Mouse (Mus musculus): ENCODE measurements around the gene Cdc42ep2. TPM values are rescaled to one million over a fixed set of nuclear protein-coding genes. Genes with fewer than 3 reads are reported as not detected.

Gene Cdc42ep2
- polyA plus RNA-seq, 1 experiment = 2.5 TPM

DNA sequence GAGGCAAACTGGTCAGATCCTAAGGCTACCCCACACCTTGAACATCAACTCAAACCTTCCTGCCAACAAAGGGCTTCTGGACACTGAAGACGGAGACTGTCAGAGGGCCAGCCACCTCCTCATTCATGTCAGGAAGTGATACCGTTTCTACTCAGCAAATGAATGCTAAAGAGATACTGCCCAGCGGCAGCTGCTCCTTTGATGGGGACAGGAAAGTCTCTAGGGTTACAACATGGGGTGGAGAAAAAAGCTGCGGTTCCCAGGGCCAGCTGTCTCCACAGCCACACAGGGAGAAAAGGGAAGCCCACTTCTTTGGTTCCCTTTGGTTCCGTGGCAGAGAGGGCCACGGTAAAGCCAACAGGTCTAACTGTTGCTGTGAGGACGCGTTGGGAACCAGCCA lies 19.5 kb upstream of the Cdc42ep2 start:
- Histone ChIP-seq H3K27ac (ENCODE audit: insufficient read depth, low read depth, low read length) (no peak overlapping the region), H3K4me1 (ENCODE audit: control insufficient read depth, insufficient read depth, low read length) (peaks cover 32% of the 10 kb centered on the region), H3K4me3 (ENCODE audit: insufficient read depth, low read length) (no peak overlapping the region)
- TF ChIP-seq CTCF (IDR thresholded peaks at IDR 0.05; ENCODE audit: low read depth, low read length) (no peak), POLR2A (IDR thresholded peaks at IDR 0.05; ENCODE audit: borderline replicate concordance, low read depth, low read length) (no peak)

DNA sequence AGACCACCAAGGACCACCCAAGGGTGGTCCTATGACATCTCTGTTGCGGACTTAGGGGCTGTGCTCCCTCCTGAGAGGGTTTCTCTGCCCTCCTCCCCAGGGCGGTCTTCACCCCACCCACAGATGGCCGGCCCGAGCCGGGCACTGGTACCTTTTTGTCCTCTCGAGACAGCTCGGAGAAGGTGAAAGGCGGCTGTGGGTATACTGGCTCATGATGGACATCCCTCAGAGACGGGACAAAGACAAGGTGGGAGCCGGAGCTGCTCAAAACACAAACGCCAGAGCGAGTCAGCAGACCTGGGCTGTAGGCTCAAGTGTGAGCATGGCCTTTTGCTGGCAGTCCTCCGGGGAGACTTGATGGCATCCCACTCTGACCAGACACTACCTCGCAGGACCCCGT lies 18.8 kb upstream of the Cdc42ep2 start:
- Histone ChIP-seq H3K4me3 (ENCODE audit: insufficient read depth, low read length) (no peak overlapping the region), H3K4me1 (ENCODE audit: control insufficient read depth, insufficient read depth, low read length) (peaks cover 32% of the 10 kb centered on the region), H3K27ac (ENCODE audit: insufficient read depth, low read depth, low read length) (no peak overlapping the region)
- TF ChIP-seq CTCF (IDR thresholded peaks at IDR 0.05; ENCODE audit: low read depth, low read length) = no peak
- no peak for TF ChIP-seq POLR2A (IDR thresholded peaks at IDR 0.05; ENCODE audit: borderline replicate concordance, low read depth, low read length)

DNA sequence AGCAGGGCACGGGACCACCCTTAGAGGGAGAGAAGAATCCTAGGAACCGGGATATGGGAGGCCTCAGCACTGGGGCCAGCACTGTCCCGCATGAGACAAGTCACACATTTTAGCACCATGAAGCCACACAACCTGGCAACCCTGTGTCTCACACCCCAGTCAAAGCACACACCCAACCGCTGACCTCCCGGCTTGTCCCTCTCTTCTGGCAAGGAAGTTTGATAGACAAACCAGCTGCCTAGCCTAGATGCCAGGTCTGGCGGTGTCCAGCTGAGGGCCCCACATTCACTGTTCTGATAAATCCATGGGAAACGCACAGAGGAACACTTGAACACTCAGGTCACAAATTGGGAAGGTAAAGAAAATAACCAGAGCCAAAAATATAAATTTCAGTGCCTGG lies 18.0 kb upstream of the Cdc42ep2 start:
- H3K4me3 ChIP-seq (ENCODE audit: insufficient read depth, low read length) = no peak overlapping the region
- peaks cover 33% of the 10 kb centered on the region for H3K4me1 ChIP-seq (ENCODE audit: control insufficient read depth, insufficient read depth, low read length)
- no peak for TF ChIP-seq CTCF (IDR thresholded peaks at IDR 0.05; ENCODE audit: low read depth, low read length)
- no peak for TF ChIP-seq POLR2A (IDR thresholded peaks at IDR 0.05; ENCODE audit: borderline replicate concordance, low read depth, low read length)
- no peak overlapping the region for H3K27ac ChIP-seq (ENCODE audit: insufficient read depth, low read depth, low read length)

DNA sequence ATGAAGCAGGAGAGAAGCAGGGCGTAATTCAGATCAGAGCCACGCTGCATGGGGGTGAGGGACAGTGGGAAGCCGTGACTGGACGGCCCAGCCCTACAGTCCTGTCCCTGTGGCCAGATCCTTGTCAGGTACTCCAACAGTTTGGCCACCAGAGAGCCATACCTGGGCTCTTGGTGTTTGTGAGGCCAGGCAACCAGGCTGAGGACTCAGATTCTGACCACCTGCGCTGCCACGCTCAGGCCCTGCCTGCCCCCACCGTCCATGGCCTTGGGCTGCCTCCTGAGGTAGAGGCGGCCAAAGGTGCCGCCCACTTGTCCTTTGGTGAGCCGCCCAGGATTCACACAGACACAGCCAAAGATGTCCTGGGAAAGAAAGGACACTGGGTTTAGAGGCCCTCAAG lies 16.0 kb upstream of the Cdc42ep2 start:
- H3K27ac ChIP-seq (ENCODE audit: insufficient read depth, low read depth, low read length) = no peak overlapping the region
- TF ChIP-seq POLR2A (IDR thresholded peaks at IDR 0.05; ENCODE audit: borderline replicate concordance, low read depth, low read length) (no peak), CTCF (IDR thresholded peaks at IDR 0.05; ENCODE audit: low read depth, low read length) (no peak)
- H3K4me1 ChIP-seq (ENCODE audit: control insufficient read depth, insufficient read depth, low read length) = peaks cover 22% of the 10 kb centered on the region
- no peak overlapping the region for H3K4me3 ChIP-seq (ENCODE audit: insufficient read depth, low read length)

- Histone ChIP-seq H3K4me1 (ENCODE audit: control insufficient read depth, insufficient read depth, low read length) (peaks cover 19% of the 10 kb centered on the region), H3K27ac (ENCODE audit: insufficient read depth, low read depth, low read length) (no peak overlapping the region)
Observed at GRCm38 (mm10) chr19:5940173-5940572, 15.6 kb upstream of the Cdc42ep2 start.

GRCm38 (mm10) chr19:5939715-5940114 lies 15.1 kb upstream of the Cdc42ep2 start:
- Histone ChIP-seq H3K4me3 (ENCODE audit: insufficient read depth, low read length) (no peak overlapping the region), H3K27ac (ENCODE audit: insufficient read depth, low read depth, low read length) (no peak overlapping the region), H3K4me1 (ENCODE audit: control insufficient read depth, insufficient read depth, low read length) (peaks cover 15% of the 10 kb centered on the region)
- no peak for TF ChIP-seq POLR2A (IDR thresholded peaks at IDR 0.05; ENCODE audit: borderline replicate concordance, low read depth, low read length)
- TF ChIP-seq CTCF (IDR thresholded peaks at IDR 0.05; ENCODE audit: low read depth, low read length) = no peak

More at GRCm38 (mm10) chr19:5940173-5940572, 15.6 kb upstream of the Cdc42ep2 start:
- no peak overlapping the region for H3K4me3 ChIP-seq (ENCODE audit: insufficient read depth, low read length)
- TF ChIP-seq POLR2A (IDR thresholded peaks at IDR 0.05; ENCODE audit: borderline replicate concordance, low read depth, low read length) (no peak), CTCF (IDR thresholded peaks at IDR 0.05; ENCODE audit: low read depth, low read length) (no peak)

DNA sequence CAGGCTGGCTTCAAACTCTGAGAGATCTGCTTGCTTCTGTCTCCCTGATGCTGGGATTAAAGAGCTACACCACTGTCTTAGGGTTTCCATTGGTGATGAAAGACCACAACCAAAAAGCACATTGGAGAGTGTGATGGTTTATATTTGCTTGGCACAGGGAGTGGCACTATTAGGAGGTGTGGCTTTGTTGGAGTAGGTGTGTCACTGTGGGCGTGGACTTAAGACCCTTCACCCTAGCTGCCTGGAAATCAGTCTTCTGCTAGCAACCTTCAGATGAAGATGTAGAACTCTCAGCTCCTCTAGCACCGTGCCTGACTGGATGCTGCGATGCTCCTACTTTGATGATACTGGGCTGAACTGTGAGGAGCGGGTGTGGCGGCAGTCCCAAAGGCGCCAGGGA lies 13.9 kb upstream of the Cdc42ep2 start:
- no peak overlapping the region for H3K4me3 ChIP-seq (ENCODE audit: insufficient read depth, low read length)
- no peak overlapping the region for H3K27ac ChIP-seq (ENCODE audit: insufficient read depth, low read depth, low read length)
- TF ChIP-seq CTCF (IDR thresholded peaks at IDR 0.05; ENCODE audit: low read depth, low read length) = no peak
- TF ChIP-seq POLR2A (IDR thresholded peaks at IDR 0.05; ENCODE audit: borderline replicate concordance, low read depth, low read length) = no peak
- peaks cover 5% of the 10 kb centered on the region; the same call in 1 of the 2 replicates for H3K4me1 ChIP-seq (ENCODE audit: control insufficient read depth, insufficient read depth, low read length)

- no peak overlapping the region for H3K27ac ChIP-seq (ENCODE audit: insufficient read depth, low read depth, low read length)
- H3K4me1 ChIP-seq (ENCODE audit: control insufficient read depth, insufficient read depth, low read length) = peaks cover 5% of the 10 kb centered on the region; the same call in 1 of the 2 replicates
- no peak for TF ChIP-seq CTCF (IDR thresholded peaks at IDR 0.05; ENCODE audit: low read depth, low read length)
- no peak for TF ChIP-seq POLR2A (IDR thresholded peaks at IDR 0.05; ENCODE audit: borderline replicate concordance, low read depth, low read length)
- H3K4me3 ChIP-seq (ENCODE audit: insufficient read depth, low read length) = no peak overlapping the region
Observed at GRCm38 (mm10) chr19:5937836-5938406, 13.3 kb upstream of the Cdc42ep2 start.

DNA sequence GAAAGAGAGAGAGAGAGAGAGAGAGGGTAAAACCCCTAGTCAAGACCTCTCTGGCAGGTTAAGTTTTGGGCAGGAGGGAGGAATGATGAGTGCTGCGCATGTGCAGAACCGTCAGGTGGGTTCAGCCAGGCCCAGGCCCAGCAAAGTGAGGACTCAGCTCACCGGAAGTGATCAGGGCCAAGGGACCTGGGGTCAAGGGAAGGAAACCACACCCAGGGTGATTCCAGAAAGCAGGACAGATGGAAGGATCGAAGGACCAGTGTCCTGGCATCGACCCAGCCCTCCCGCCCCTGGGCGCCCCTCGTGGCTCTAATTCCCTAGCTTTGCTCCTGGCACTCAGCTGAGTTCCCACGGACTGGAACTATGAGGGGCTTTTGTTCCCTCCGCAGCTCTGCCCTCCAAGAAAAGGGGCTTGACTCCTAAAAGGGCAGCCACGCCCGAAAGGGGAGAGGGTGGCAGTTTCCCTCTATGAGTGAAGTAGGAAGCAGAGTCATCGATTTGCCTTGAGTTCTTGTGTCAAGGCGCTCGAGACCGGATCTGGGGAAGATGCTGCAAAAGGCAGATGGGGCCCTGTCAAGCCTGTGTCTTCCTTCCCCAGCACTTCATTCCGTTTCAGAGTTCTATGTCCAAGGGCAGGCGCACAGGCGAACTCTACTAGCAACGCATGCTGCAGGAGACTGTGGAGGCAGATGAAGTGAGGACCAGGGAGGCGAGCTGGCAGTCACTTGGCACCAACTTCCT lies 12.6 kb upstream of the Cdc42ep2 start:
- TF ChIP-seq POLR2A (IDR thresholded peaks at IDR 0.05; ENCODE audit: borderline replicate concordance, low read depth, low read length) (no peak), CTCF (IDR thresholded peaks at IDR 0.05; ENCODE audit: low read depth, low read length) (no peak)
- H3K4me1 ChIP-seq (ENCODE audit: control insufficient read depth, insufficient read depth, low read length) = peaks cover 5% of the 10 kb centered on the region
- no peak overlapping the region for H3K27ac ChIP-seq (ENCODE audit: insufficient read depth, low read depth, low read length)
- H3K4me3 ChIP-seq (ENCODE audit: insufficient read depth, low read length) = no peak overlapping the region

DNA sequence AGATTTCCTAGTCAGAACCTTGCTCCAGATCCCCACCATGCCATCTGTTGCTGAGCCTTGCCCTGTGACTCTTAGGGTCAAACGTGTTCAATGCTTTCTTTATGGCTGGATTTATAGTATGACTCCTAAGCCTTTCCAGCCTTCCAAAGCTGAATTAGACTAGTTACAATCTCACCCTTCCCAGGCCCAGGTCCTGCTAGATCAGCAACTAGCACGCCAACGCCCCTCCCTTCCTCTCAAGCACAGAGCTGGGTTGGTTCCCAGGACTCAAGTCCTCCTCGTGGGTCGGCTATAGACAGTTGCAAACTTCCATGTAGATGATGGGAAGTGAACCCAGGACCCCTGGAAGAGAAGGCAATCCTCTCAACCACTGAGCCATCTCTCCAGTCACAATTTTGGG lies 11.1 kb upstream of the Cdc42ep2 start:
- TF ChIP-seq CTCF (IDR thresholded peaks at IDR 0.05; ENCODE audit: low read depth, low read length) (no peak), POLR2A (IDR thresholded peaks at IDR 0.05; ENCODE audit: borderline replicate concordance, low read depth, low read length) (no peak)
- H3K4me1 ChIP-seq (ENCODE audit: control insufficient read depth, insufficient read depth, low read length) = peaks cover 19% of the 10 kb centered on the region
- H3K27ac ChIP-seq (ENCODE audit: insufficient read depth, low read depth, low read length) = no peak overlapping the region
- no peak overlapping the region for H3K4me3 ChIP-seq (ENCODE audit: insufficient read depth, low read length)

Measured in bone marrow macrophage, adult 2 months (primary cell).